Mouse (Mus musculus): ENCODE data around the gene Ptger4. TPM values are rescaled to one million over a fixed set of nuclear protein-coding genes. Genes with fewer than 3 reads are reported as not detected.
A peak's percentile ranks its signal among the peaks of the same experiment; 100 is the strongest.
"Not testable (repeated sequence)": the region's sequence is repeated elsewhere in the genome, so short reads cannot be mapped to it uniquely, and the experiment has no call there.

Gene Ptger4
- total RNA-seq, 2 experiments from 2014 or later: 5.9 to 7.3 TPM

- peak; percentile 13 for ATAC-seq (replicated peaks; ENCODE audit: low FRiP score, low TSS enrichment, poor library complexity, severe bottlenecking)
Observed at GRCm38 (mm10) chr15:5239901-5240300, 4.1 kb downstream of the Ptger4 start.

- no peak for ATAC-seq (replicated peaks; ENCODE audit: low FRiP score, low TSS enrichment, poor library complexity, severe bottlenecking)
Observed at GRCm38 (mm10) chr15:5239361-5239760, 4.6 kb downstream of the Ptger4 start.

GRCm38 (mm10) chr15:5238553-5238952, 5.4 kb downstream of the Ptger4 start:
- ATAC-seq (replicated peaks; ENCODE audit: low FRiP score, low TSS enrichment, poor library complexity, severe bottlenecking): no peak

- no peak for ATAC-seq (replicated peaks; ENCODE audit: low FRiP score, low TSS enrichment, poor library complexity, severe bottlenecking)
Observed at GRCm38 (mm10) chr15:5238073-5238472, 5.9 kb downstream of the Ptger4 start.

- no peak for ATAC-seq (replicated peaks; ENCODE audit: low FRiP score, low TSS enrichment, poor library complexity, severe bottlenecking)
Observed at GRCm38 (mm10) chr15:5237012-5237660, 6.9 kb downstream of the Ptger4 start.

- peak; percentile 62 for ATAC-seq (replicated peaks; ENCODE audit: low FRiP score, low TSS enrichment, poor library complexity, severe bottlenecking)
Observed at GRCm38 (mm10) chr15:5236538-5236937, 7.4 kb downstream of the Ptger4 start.

- no peak for ATAC-seq (replicated peaks; ENCODE audit: low FRiP score, low TSS enrichment, poor library complexity, severe bottlenecking)
Observed at GRCm38 (mm10) chr15:5235527-5235926, 8.5 kb downstream of the Ptger4 start.

- no peak for ATAC-seq (replicated peaks; ENCODE audit: low FRiP score, low TSS enrichment, poor library complexity, severe bottlenecking)
Observed at GRCm38 (mm10) chr15:5234659-5235058, 9.3 kb downstream of the Ptger4 start.

- not testable (repeated sequence) for ATAC-seq (replicated peaks; ENCODE audit: low FRiP score, low TSS enrichment, poor library complexity, severe bottlenecking)
Observed at GRCm38 (mm10) chr15:5230746-5231145, 13.2 kb downstream of the Ptger4 start.

GRCm38 (mm10) chr15:5220491-5220890, 23.5 kb downstream of the Ptger4 start:
- no peak for ATAC-seq (replicated peaks; ENCODE audit: low FRiP score, low TSS enrichment, poor library complexity, severe bottlenecking)

GRCm38 (mm10) chr15:5209116-5209515, 34.9 kb downstream of the Ptger4 start:
- ATAC-seq (replicated peaks; ENCODE audit: low FRiP score, low TSS enrichment, poor library complexity, severe bottlenecking): no peak

GRCm38 (mm10) chr15:5205222-5205621, 38.8 kb downstream of the Ptger4 start:
- no peak for ATAC-seq (replicated peaks; ENCODE audit: low FRiP score, low TSS enrichment, poor library complexity, severe bottlenecking)

GRCm38 (mm10) chr15:5196691-5197090, 47.3 kb downstream of the Ptger4 start:
- ATAC-seq (replicated peaks; ENCODE audit: low FRiP score, low TSS enrichment, poor library complexity, severe bottlenecking): no peak

GRCm38 (mm10) chr15:5195987-5196514, 47.9 kb downstream of the Ptger4 start:
- peak; percentile 90 for ATAC-seq (replicated peaks; ENCODE audit: low FRiP score, low TSS enrichment, poor library complexity, severe bottlenecking)

GRCm38 (mm10) chr15:5194931-5195330, 49.1 kb downstream of the Ptger4 start:
- no peak for ATAC-seq (replicated peaks; ENCODE audit: low FRiP score, low TSS enrichment, poor library complexity, severe bottlenecking)

- ATAC-seq (replicated peaks; ENCODE audit: low FRiP score, low TSS enrichment, poor library complexity, severe bottlenecking): no peak
Observed at GRCm38 (mm10) chr15:5194446-5194845, 49.5 kb downstream of the Ptger4 start.

GRCm38 (mm10) chr15:5193833-5194232, 50.2 kb downstream of the Ptger4 start:
- ATAC-seq (replicated peaks; ENCODE audit: low FRiP score, low TSS enrichment, poor library complexity, severe bottlenecking): 0 out of 2 replicates have a peak, but pooled peaks have one; percentile 44

GRCm38 (mm10) chr15:5189504-5190093, 54.4 kb downstream of the Ptger4 start:
- ATAC-seq (replicated peaks; ENCODE audit: low FRiP score, low TSS enrichment, poor library complexity, severe bottlenecking): no peak

- no peak for ATAC-seq (replicated peaks; ENCODE audit: low FRiP score, low TSS enrichment, poor library complexity, severe bottlenecking)
Observed at GRCm38 (mm10) chr15:5188029-5188428, 56.0 kb downstream of the Ptger4 start.

GRCm38 (mm10) chr15:5187116-5187515, 56.9 kb downstream of the Ptger4 start:
- no peak for ATAC-seq (replicated peaks; ENCODE audit: low FRiP score, low TSS enrichment, poor library complexity, severe bottlenecking)

GRCm38 (mm10) chr15:5186293-5186675, 57.7 kb downstream of the Ptger4 start:
- ATAC-seq (replicated peaks; ENCODE audit: low FRiP score, low TSS enrichment, poor library complexity, severe bottlenecking): no peak
